Mouse (Mus musculus) erythroblast, embryonic 14.5 days (primary cell): ENCODE measurements around the gene Hlcs.

Source experiments
- GATA1 ChIP-seq: IDR thresholded peaks from 2 replicates; pipeline ENCODE4 v1.6.1; 2012; ENCODE audit warnings: low read length, inconsistent platforms, mixed read lengths
- TAL1 ChIP-seq: IDR thresholded peaks from 3 replicates; pipeline ENCODE4 v1.6.1; 2012; ENCODE audit warnings: low read length, inconsistent platforms, mixed read lengths

- no peak for TF ChIP-seq GATA1
- no peak for TF ChIP-seq TAL1
These were observed 170.0 kb downstream of the Hlcs start for GRCm38 (mm10) chr16:94143325-94143724.
